Mouse (Mus musculus): ENCODE data around the gene Hibadh. TPM values are rescaled to one million over a fixed set of nuclear protein-coding genes. Genes with fewer than 3 reads are reported as not detected.

Hibadh gene
- polyA plus RNA-seq, 1 experiment from 2014 or later = 40.2 TPM

DNA sequence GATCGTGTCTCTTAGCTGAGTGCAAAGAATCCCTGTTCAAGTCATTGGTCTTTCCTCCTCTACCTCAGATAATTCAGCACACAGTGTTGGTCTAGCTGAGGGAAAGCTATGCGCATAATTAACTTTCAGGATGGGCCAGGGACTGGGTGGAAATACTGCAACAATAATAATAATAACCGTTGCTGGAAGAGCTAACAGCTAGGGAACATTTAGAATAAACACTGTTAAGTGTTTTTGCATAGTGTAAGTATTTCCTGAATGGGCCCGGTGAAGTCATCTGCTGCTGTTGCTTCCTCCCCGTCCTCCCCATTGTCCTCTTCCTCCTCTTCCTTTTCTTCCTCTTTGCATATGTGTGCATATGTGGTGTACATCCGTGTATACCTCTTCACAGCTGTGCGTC, 132.2 kb downstream of the Hibadh start:
- no peaks in the 10 kb centered on the region for H3K36me3 ChIP-seq (ENCODE audit: inconsistent target)
- H3K79me2 ChIP-seq (ENCODE audit: inconsistent target) = no peaks in the 10 kb centered on the region
- H3K27ac ChIP-seq = no peak overlapping the region
- WGBS (ENCODE audit: missing documents) = 84% methylated on average over 7 of the region's 7 CpGs
- H3K4me3 ChIP-seq (ENCODE audit: inconsistent target) = no peak overlapping the region

DNA sequence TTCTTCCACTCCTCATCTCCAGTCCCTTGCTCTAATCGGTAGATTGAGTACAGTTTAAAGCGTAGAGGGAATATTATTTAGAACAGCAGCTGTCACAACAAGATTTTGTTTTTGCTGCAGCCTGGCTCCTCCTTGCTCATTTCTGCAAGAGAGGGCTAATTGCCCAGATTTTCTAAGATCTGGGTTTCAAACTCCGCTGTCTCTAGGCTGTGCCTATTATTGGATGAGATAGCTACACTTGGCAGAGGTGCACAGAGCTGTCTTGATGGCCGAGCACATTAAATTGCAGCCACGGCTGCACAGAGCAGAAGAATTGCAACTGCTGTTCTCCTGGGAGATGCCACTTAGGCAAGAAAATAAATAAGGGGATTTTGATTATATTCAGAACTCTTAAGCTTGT, 133.0 kb downstream of the Hibadh start:
- 95% methylated on average over 5 of the region's 5 CpGs for WGBS (ENCODE audit: missing documents)
- no peaks in the 10 kb centered on the region for H3K36me3 ChIP-seq (ENCODE audit: inconsistent target)
- no peaks in the 10 kb centered on the region for H3K79me2 ChIP-seq (ENCODE audit: inconsistent target)
- H3K4me3 ChIP-seq (ENCODE audit: inconsistent target) = no peak overlapping the region
- H3K27ac ChIP-seq = no peak overlapping the region

- H3K79me2 ChIP-seq (ENCODE audit: inconsistent target) = no peaks in the 10 kb centered on the region
- H3K4me3 ChIP-seq (ENCODE audit: inconsistent target) = no peak overlapping the region
- no peaks in the 10 kb centered on the region for H3K36me3 ChIP-seq (ENCODE audit: inconsistent target)
- WGBS (ENCODE audit: missing documents) = 91% methylated on average over 9 of the region's 9 CpGs
- H3K27ac ChIP-seq = no peak overlapping the region
These were observed 134.1 kb downstream of the Hibadh start for GRCm38 (mm10) chr6:52505777-52506755.

DNA sequence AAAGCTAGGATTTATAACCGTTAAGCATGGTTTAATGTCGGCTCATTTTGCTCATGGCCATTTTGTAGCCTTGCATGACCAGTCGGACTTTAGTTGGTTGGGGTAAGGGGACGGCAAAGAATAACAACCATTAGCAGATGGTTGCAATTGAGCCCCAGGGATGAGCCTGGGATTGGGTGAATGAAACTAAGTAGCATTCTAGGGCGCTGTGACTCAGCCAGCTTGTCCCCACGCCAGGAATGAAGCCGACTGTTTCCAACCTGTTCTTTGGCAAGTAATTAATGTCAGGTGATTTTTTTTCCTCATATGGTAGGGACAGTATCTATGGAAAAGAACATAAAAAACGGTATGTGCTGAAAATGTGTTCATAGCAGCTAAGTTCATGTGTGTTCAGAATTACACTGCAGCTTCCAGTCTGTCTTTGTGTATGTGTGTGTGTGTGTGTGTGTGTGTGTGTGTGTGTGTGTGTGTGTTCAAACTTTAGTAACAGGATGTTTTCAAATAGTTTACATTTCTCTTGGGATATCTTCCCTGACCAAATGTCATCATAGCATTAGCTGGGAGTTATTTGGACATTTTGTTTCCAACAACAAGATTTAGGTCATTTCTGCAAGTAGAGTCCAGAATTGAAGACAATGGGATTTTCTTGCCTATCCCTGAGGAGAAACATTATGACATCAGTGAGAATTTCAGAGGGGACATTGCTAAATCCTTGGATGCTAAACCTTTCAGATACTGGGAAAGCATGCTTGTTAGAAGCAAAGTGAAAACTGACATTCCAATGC, 135.3 kb downstream of the Hibadh start:
- H3K36me3 ChIP-seq (ENCODE audit: inconsistent target) = no peaks in the 10 kb centered on the region
- no peak overlapping the region for H3K27ac ChIP-seq

DNA sequence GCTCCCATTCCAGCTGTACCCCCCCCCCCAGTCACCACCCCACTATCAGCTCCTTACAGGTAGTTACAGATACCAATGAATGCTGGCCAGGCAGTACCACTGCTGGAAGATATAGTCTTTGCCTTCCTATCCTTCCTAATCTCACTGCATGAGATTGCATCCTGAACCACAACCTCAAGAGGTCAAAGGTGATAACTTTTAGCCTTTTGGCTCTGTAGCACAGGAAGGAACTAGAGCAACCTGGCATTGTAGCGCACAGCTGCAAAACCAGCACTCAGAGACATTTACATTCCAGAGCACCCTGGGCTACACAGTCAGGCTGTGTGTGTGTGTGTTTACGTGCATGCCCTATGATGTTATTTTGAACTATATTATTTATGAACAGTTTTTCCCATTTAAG, 137.2 kb downstream of the Hibadh start:
- Histone ChIP-seq H3K79me2 (ENCODE audit: inconsistent target) (no peaks in the 10 kb centered on the region), H3K36me3 (ENCODE audit: inconsistent target) (no peaks in the 10 kb centered on the region), H3K27ac (no peak overlapping the region), H3K4me3 (ENCODE audit: inconsistent target) (no peak overlapping the region)
- 79% methylated on average over 2 of the region's 2 CpGs for WGBS (ENCODE audit: missing documents)

More for the DNA sequence above, 135.3 kb downstream of the Hibadh start:
- whole genome bisulfite sequencing (ENCODE audit: missing documents) = 93% methylated on average over 8 of the region's 8 CpGs
- H3K4me3 ChIP-seq (ENCODE audit: inconsistent target) = no peak overlapping the region
- no peaks in the 10 kb centered on the region for H3K79me2 ChIP-seq (ENCODE audit: inconsistent target)

- no peak overlapping the region for H3K27ac ChIP-seq
- no peaks in the 10 kb centered on the region for H3K36me3 ChIP-seq (ENCODE audit: inconsistent target)
- WGBS (ENCODE audit: missing documents) = 100% methylated on average over 1 of the region's 1 CpGs
- no peaks in the 10 kb centered on the region for H3K79me2 ChIP-seq (ENCODE audit: inconsistent target)
- H3K4me3 ChIP-seq (ENCODE audit: inconsistent target) = no peak overlapping the region
These were observed 138.7 kb downstream of the Hibadh start for GRCm38 (mm10) chr6:52501479-52501878.

Other genes with a start within 250 kb of the Hibadh start
- 129 to 262 TPM (median 129 TPM) in 3 replicates for gene Tax1bp1, start 73.3 kb upstream of the Hibadh start, polyA plus RNA-seq (2018)